8 mouse cellular contexts compared by ENCODE assay signal in the genomic region with DNA sequence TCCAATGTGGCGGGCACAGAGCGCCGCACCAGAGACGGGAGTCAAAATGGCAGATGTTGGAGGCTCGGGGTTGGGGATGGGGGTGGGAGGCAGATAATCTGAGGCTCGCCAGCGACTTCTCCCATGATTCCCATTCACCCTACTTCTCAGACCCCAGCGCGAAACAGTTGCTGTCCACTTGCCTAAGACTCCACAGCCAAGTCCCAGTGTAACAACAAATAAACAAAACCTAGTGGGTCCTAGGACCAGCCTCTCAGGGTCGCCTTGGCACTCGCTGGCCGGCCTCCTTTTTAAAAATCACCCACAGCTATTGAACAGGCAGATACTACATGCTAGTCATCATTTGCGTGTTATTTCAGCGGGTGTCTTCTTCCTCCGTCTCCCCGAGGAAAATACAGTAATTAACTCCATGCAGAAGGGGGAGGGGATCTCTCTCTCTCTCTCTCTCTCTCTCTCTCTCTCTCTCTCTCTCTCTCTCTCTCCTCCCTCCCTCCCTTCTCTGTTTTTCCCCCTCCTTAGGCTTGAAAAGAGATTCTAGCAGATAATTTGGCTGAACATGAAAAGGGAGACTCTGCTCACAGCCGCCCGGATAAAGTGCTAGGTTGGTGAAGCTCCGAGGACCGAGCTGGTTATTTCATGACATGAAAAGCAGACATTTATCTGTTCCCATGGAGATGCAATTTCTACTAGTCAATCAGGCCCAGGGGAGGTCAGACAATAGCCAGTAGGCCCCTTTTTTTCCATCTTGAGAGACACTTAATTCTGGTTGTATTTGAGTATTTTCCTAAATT.
DNase-seq lines count a peak whose midpoint lies in the region; ATAC-seq lines count a peak whose summit lies in the region.

No protein-coding gene starts in this region.

- DNase-seq in adrenal gland, postnatal 10 days, result peak; percentile 39
- no peak for DNase-seq in adrenal gland, postnatal 4 days (ENCODE audit: low spot score in 2 of 2)
- peak; percentile 67 for DNase-seq in CD4-positive helper T cell, adult 2 months (ENCODE audit: low read depth, low spot score)
- peak; percentile 51 to 52 for DNase-seq in thymus, postnatal 36 days
- no peak for DNase-seq in layer of hippocampus, adult 9-10 months (ENCODE audit: low spot score)

- H3K4me2 ChIP-seq in embryonic facial prominence, embryonic 12.5 days (replicated peaks), result peak overlapping the region; percentile 66
- H3K4me2 ChIP-seq in hindbrain, embryonic 16.5 days (ENCODE audit: low read length), result peak overlapping the region; percentile 64

- H3K79me2 ChIP-seq in macrophage (ENCODE audit: inconsistent target), result no peaks in the 10 kb centered on the region

- H3K4me3 ChIP-seq in embryonic facial prominence, embryonic 12.5 days, result peak overlapping the region; percentile 35
- H3K4me3 ChIP-seq in hindbrain, embryonic 16.5 days (ENCODE audit: low read length), result peak overlapping the region; percentile 34
- H3K4me3 ChIP-seq in macrophage (ENCODE audit: inconsistent target), result peak overlapping the region; percentile 15

- 1% methylated on average over 20 of the region's 20 CpGs for WGBS in embryonic facial prominence, embryonic 12.5 days
- WGBS in hindbrain, embryonic 16.5 days, result 2% methylated on average over 20 of the region's 20 CpGs
- 40% methylated on average over 19 of the region's 20 CpGs for WGBS in macrophage (ENCODE audit: missing documents)

- H3K4me1 ChIP-seq in embryonic facial prominence, embryonic 12.5 days, result peaks cover 52% of the 10 kb centered on the region
- peaks cover 34% of the 10 kb centered on the region for H3K4me1 ChIP-seq in hindbrain, embryonic 16.5 days (ENCODE audit: control insufficient read depth, insufficient read depth, low read depth, low read length)

- H3K9ac ChIP-seq in embryonic facial prominence, embryonic 12.5 days, result peak overlapping the region; percentile 50
- H3K9ac ChIP-seq in hindbrain, embryonic 16.5 days (ENCODE audit: low read depth, low read length), result peak overlapping the region; percentile 52

- ATAC-seq in embryonic facial prominence, embryonic 12.5 days (ENCODE audit: insufficient number of reproducible peaks, insufficient read depth, low FRiP score, low TSS enrichment), result no peak
- no peak for ATAC-seq in hindbrain, embryonic 16.5 days

- H3K9me3 ChIP-seq in embryonic facial prominence, embryonic 12.5 days, result 0 out of 2 replicates have a peak, but pooled peaks cover 3% of the 10 kb centered on the region
- 0 out of 2 replicates have a peak, but pooled peaks cover under 1% of the 10 kb centered on the region for H3K9me3 ChIP-seq in hindbrain, embryonic 16.5 days (ENCODE audit: control insufficient read depth, low read length)

- H3K27me3 ChIP-seq in embryonic facial prominence, embryonic 12.5 days, result no peaks in the 10 kb centered on the region
- no peaks in the 10 kb centered on the region for H3K27me3 ChIP-seq in hindbrain, embryonic 16.5 days (replicated peaks; ENCODE audit: control insufficient read depth, insufficient read depth, low read length)

- H3K36me3 ChIP-seq in embryonic facial prominence, embryonic 12.5 days, result no peaks in the 10 kb centered on the region
- H3K36me3 ChIP-seq in hindbrain, embryonic 16.5 days (ENCODE audit: control insufficient read depth, insufficient read depth, low read length), result no peaks in the 10 kb centered on the region
- H3K36me3 ChIP-seq in macrophage (ENCODE audit: inconsistent target), result no peaks in the 10 kb centered on the region

- peak overlapping the region; percentile 93 for H3K27ac ChIP-seq in embryonic facial prominence, embryonic 12.5 days
- H3K27ac ChIP-seq in hindbrain, embryonic 16.5 days (ENCODE audit: low read depth, low read length), result peak overlapping the region; percentile 79
- H3K27ac ChIP-seq in macrophage, result peak overlapping the region; percentile 83

Comparison
In these comparisons a context has a peak if more than half of its experiments do, and no peak if none do; other contexts are left out.
1. DNase-seq: peak in adrenal gland, postnatal 10 days (single experiment), CD4-positive helper T cell, adult 2 months (single experiment) and thymus, postnatal 36 days (2 of 2); none in adrenal gland, postnatal 4 days (0 of 2) and layer of hippocampus, adult 9-10 months (single experiment).
2. Peak in every context shown above with its lines, with median percentiles within 50 percentile points of each other: H3K27ac ChIP-seq and H3K4me3 ChIP-seq.